Mouse (Mus musculus) limb, embryonic 10.5 days (tissue): Measurements from ENCODE around the gene Terf2ip. TPM values are rescaled to one million over a fixed set of nuclear protein-coding genes. Genes with fewer than 3 reads are reported as not detected.

Experiments
- DNase-seq: peaks from one replicate; pipeline ENCODE4 v3.0.0-alpha.2; 2017; ENCODE audit warnings: low spot score
- H3K27ac ChIP-seq: fragments of 300-500 bp; sonication (generic); 2 replicates; pipeline ENCODE4 v1.5.1; 2016; ENCODE audit warnings: mild to moderate bottlenecking
- H3K27me3 ChIP-seq: fragments of 300-500 bp; sonication (generic); 2 replicates; pipeline ENCODE4 v1.6.1; 2016; ENCODE audit warnings: low read depth, mild to moderate bottlenecking; ENCODE audit not compliant: poor library complexity, severe bottlenecking
- H3K36me3 ChIP-seq: fragments of 300-500 bp; sonication (generic); 2 replicates; pipeline ENCODE4 v1.6.1; 2016; ENCODE audit warnings: mild to moderate bottlenecking, moderate library complexity
- H3K4me1 ChIP-seq: fragments of 300-500 bp; sonication (generic); 2 replicates; pipeline ENCODE4 v1.6.1; 2016
- H3K4me3 ChIP-seq: fragments of 300-500 bp; sonication (generic); 2 replicates; pipeline ENCODE4 v1.5.1; 2016; ENCODE audit warnings: mild to moderate bottlenecking, moderate library complexity
- H3K9me3 ChIP-seq: fragments of 300-500 bp; sonication (generic); replicated peaks from 2 replicates; pipeline ENCODE4 v1.6.1; 2016; ENCODE audit warnings: mild to moderate bottlenecking
- WGBS: fragments of 180-500 bp; shearing (Covaris S2); methylation state at CpG from one replicate; pipeline ENCODE4 v1.1.7; 2016; 5-methylcytosine and 5-hydroxymethylcytosine counted together
- polyA plus RNA-seq: library from polyadenylated mRNA; unstranded; fragments of >200 nt; fragmentation: Nextera tagmentation; extraction: Ambion mirVana; gene quantifications from 2 replicates; pipeline ENCODE4 v1.2.1, GENCODE M21; 2016

Gene Terf2ip
- polyA plus RNA-seq = 25.4 and 28.6 TPM in 2 replicates

DNA sequence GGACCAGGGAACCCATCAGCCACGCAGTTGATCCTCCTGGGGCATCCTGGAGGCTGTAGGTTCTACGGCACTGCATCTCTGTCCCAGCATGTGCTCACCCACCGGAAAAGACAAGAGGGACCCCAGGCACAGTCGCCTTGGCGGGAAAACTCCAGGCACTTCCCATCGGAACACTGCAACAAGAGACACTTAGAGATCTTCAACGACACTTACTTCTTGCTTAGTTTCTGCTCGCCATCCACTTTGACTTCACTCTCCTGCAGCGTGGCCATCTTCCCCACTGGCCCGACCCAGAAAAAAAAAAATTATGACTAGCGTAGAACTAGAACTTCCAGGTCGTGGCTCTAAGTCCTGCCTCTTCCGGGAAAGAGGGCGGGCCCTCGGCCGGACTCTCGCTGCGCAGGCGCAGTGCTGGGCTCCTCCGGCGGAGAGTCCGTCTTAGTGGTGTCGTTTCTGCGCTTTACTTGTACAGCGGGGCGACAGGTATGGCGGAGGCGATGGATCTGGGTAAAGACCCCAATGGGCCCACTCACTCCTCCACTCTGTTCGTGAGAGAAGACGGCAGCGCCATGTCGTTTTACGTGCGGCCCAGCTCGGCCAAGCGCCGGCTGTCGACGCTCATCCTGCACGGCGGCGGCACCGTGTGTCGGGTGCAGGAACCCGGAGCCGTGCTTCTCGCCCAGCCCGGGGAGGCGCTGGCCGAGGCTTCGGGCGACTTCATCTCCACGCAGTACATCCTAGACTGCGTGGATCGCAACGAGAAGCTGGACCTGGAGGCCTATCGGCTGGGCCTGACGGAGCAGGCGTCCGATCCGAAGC, at the start of gene Terf2ip, which contains the start of gene Kars:
Gene Terf2ip, plus strand, starts transcription at position 402 of the 819 bp plus-strand sequence.
Gene Kars, minus strand, starts transcription at position 327 of the 819 bp plus-strand sequence.
- H3K4me3 ChIP-seq = peak within 1 kb of the TSS; percentile 84
- under 1% methylated on average over 61 of the region's 61 CpGs for WGBS
- peak within 1 kb of the TSS; percentile 87 for H3K27ac ChIP-seq
- H3K4me1 ChIP-seq = peaks cover 19% of the 10 kb centered on the region
- DNase-seq = peak; percentile 95
- H3K36me3 ChIP-seq = peaks cover 36% of the 10 kb centered on the region
- H3K27me3 ChIP-seq = no peaks in the 10 kb centered on the region
- no peaks in the 10 kb centered on the region for H3K9me3 ChIP-seq

DNA sequence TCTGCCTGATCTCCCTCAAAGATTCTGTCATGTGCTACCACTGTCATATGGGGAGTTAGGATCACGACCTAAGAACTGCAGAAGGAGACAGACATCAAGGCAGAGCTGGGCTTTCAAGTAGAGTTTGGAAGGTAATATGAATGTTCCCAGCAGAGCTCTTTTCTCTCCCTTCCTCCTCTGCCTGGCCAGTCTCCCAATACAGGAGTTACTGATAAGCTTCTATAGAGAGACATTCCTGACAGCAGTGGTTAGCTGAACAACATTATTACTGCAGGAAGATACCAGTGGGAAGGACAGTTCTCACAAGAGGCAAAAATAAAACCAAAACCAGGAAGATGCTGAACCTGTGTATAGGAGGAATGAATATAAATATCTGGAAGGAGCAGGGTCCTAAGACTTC, 48.6 kb upstream of the Terf2ip start:
- Histone ChIP-seq H3K9me3 (no peaks in the 10 kb centered on the region), H3K4me3 (no peak overlapping the region), H3K4me1 (no peaks in the 10 kb centered on the region), H3K36me3 (peaks cover 32% of the 10 kb centered on the region), H3K27ac (no peak overlapping the region), H3K27me3 (no peaks in the 10 kb centered on the region)
- WGBS = 58% methylated on average over 1 of the region's 1 CpGs
- DNase-seq = no peak

DNA sequence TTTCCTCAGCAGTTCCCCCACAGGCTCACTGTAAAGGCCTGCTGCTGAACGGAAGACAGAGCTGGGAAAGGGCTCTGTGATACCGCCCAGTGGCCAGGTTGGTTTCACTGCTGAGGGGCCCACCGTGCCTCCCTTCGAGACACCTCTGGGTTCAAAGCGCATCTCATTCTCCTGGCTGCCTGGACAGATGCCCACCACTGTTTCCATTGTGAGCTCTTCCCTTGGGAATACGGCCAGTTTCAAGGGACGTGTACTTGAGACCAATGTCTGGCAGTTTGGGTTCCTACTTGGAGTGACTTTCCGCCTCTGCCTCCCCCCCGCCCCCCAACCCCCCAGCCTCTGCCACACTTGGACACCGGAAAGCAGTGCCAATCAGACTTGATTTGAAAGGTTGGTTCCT, 48.1 kb upstream of the Terf2ip start:
- no peaks in the 10 kb centered on the region for H3K9me3 ChIP-seq
- H3K36me3 ChIP-seq = peaks cover 32% of the 10 kb centered on the region
- 77% methylated on average over 10 of the region's 10 CpGs for WGBS
- no peak overlapping the region for H3K4me3 ChIP-seq
- H3K4me1 ChIP-seq = no peaks in the 10 kb centered on the region
- DNase-seq = no peak
- H3K27ac ChIP-seq = no peak overlapping the region
- H3K27me3 ChIP-seq = no peaks in the 10 kb centered on the region

DNA sequence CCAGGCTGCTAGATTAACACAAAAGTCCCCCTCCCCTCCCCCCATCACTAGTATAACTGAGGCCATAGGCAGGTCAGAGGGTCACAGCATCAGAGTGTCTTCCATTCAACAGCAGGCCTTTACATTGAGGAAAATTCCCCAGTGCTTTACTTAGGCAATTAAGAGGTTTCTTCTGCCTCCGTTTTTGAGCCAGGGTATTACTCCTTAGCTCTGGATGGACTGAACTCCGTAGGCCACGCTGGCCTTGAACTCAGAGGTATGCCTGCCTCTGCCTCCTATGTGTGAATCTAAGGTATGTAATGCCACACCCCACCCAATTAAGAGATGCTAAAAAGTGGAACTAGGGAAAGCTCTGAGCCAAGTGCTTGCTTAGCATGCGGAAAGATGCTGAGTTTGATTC, 47.7 kb upstream of the Terf2ip start:
- peaks cover 32% of the 10 kb centered on the region for H3K36me3 ChIP-seq
- WGBS = 86% methylated on average over 4 of the region's 4 CpGs
- no peaks in the 10 kb centered on the region for H3K27me3 ChIP-seq
- no peak overlapping the region for H3K27ac ChIP-seq
- H3K9me3 ChIP-seq = no peaks in the 10 kb centered on the region
- DNase-seq = no peak
- H3K4me1 ChIP-seq = no peaks in the 10 kb centered on the region
- H3K4me3 ChIP-seq = no peak overlapping the region

DNA sequence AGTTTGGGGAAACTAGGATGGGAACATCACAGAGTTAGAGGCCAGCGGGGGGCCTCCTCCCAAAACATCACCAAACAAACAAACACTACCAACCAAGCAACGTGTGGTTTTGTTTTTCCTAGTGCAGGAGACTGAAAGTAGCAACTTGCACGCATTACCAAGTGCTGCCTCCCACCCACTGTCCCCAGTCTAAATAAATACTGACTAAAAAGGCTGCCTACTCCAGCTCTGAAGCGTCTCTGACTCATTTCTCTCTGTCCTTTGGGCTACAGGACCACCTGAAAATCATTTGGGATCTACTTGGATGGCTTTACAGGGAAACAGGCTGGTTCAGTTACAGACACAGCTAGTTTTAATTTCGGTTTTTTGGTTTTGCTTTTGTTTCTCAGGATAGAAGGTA, 46.8 kb upstream of the Terf2ip start:
- 52% methylated on average over 5 of the region's 5 CpGs for WGBS
- no peaks in the 10 kb centered on the region for H3K4me1 ChIP-seq

DNA sequence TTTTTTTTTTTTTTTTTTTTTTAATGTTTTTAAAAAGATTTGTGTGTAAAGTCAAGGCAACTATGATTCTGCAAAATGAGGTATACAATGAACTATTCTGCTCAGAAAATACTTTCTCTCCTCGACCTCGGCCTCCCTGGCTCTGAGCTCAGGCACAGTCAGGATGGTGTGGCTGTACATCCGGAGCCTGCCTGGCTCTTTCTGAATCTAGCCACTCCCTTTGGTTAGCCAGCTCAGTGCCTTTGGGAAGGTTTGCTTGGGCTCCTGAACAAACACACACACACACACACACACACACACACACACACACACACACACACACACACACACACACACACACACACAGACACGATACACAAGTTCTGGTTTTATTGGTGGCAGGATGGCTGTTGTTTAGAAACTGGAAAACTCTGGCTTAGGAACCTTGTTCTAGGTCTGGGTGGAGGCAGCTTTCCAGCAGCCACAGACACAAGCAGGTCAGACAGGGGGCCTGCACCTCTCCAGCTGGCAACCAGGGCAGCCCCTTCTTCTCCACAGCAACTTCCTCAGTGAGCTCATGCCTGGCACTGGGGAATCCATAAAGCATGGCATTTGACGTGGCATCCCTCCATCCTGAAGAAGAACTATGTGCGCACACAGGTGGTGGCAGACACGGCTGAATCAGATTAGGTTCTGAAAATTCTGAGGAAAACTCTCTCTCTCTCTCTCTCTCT, 46.2 kb upstream of the Terf2ip start:
- Histone ChIP-seq H3K9me3 (no peaks in the 10 kb centered on the region), H3K27ac (no peak overlapping the region), H3K36me3 (peaks cover 27% of the 10 kb centered on the region), H3K27me3 (no peaks in the 10 kb centered on the region), H3K4me3 (no peak overlapping the region), H3K4me1 (no peaks in the 10 kb centered on the region)
- 87% methylated on average over 7 of the region's 7 CpGs for WGBS
- DNase-seq = no peak

More for the DNA sequence above, 46.8 kb upstream of the Terf2ip start:
- DNase-seq = no peak
- no peak overlapping the region for H3K27ac ChIP-seq
- no peak overlapping the region for H3K4me3 ChIP-seq
- H3K36me3 ChIP-seq = peaks cover 29% of the 10 kb centered on the region
- H3K9me3 ChIP-seq = no peaks in the 10 kb centered on the region
- H3K27me3 ChIP-seq = no peaks in the 10 kb centered on the region

DNA sequence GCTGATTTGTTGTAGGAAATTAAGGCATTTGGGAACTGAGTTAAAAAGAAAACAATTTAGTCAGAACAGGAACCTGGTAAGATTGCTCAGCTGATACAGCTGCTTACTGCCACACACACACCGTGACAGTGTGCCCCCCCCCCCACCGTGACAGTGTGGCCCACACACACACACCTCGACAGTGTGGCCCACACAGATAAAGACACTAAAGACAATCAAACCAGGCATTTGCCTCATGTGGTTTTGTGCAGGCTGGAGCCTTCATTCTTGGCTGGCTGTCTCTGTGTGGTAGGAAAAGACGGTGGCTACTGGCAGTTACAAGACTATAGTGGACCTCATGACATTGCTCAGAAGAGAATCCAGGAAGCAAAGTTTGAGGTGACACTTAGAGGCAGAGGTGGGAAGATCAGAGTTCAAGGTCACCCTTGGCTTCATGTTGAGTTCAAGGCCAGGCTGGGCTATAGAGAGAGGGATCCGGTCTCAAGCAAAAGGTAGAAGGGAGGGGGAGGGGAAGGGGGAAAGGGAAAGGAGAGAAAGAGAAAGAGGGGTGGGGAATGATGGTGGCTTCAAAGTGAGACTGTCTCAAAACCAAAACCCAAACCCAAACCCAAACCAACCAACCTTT, 43.8 kb upstream of the Terf2ip start:
- DNase-seq = no peak
- H3K9me3 ChIP-seq = no peaks in the 10 kb centered on the region
- H3K27me3 ChIP-seq = no peaks in the 10 kb centered on the region
- H3K4me1 ChIP-seq = no peaks in the 10 kb centered on the region
- no peak overlapping the region for H3K4me3 ChIP-seq
- H3K27ac ChIP-seq = no peak overlapping the region
- 87% methylated on average over 5 of the region's 5 CpGs for WGBS
- H3K36me3 ChIP-seq = peaks cover 48% of the 10 kb centered on the region

DNA sequence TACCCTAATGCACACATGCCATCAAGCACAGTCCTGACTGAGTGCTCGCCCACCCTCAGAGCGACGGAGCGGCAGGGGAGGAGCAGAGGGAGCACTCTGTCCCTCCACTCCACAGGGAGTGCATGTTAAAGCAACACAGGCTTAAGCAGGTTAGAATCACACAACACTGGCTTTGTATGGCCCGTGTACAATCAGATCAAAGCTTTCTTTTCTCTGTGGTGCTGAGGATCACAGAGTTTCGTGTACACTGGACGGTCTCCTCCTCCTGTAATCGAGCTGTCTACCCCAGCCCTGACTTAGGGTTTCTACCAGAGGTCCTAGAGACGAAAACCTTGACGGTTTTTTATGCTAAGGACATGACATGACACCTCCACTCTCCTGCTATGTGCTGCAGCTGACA, 42.7 kb upstream of the Terf2ip start:
- WGBS = 88% methylated on average over 10 of the region's 10 CpGs
- Histone ChIP-seq H3K4me1 (no peaks in the 10 kb centered on the region), H3K36me3 (peaks cover 57% of the 10 kb centered on the region), H3K27ac (no peak overlapping the region), H3K9me3 (no peaks in the 10 kb centered on the region), H3K4me3 (no peak overlapping the region), H3K27me3 (no peaks in the 10 kb centered on the region)
- DNase-seq = no peak

DNA sequence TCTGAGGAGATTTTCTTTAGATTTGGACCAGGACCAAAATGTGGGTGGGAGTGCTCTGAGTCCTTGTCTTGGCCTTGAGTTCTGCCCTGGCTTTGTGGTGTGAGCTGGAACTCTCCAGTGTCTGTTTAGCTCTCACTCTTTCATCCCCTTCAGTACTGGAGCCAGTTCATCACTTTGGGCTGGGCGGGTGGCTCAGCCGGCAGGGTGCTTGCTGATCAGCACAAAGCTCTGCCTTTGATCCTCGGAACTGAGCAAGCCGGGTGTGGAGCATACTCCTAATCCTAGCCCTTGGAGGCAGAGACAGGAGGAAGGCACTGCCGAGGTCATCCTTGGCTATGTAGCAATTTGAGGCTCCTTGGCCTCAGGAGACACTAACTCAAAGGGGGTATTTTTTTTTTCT, 42.2 kb upstream of the Terf2ip start:
- Histone ChIP-seq H3K36me3 (peaks cover 61% of the 10 kb centered on the region), H3K4me3 (no peak overlapping the region), H3K27me3 (no peaks in the 10 kb centered on the region), H3K27ac (no peak overlapping the region), H3K9me3 (no peaks in the 10 kb centered on the region), H3K4me1 (no peaks in the 10 kb centered on the region)
- 33% methylated on average over 5 of the region's 5 CpGs for WGBS
- no peak for DNase-seq

DNA sequence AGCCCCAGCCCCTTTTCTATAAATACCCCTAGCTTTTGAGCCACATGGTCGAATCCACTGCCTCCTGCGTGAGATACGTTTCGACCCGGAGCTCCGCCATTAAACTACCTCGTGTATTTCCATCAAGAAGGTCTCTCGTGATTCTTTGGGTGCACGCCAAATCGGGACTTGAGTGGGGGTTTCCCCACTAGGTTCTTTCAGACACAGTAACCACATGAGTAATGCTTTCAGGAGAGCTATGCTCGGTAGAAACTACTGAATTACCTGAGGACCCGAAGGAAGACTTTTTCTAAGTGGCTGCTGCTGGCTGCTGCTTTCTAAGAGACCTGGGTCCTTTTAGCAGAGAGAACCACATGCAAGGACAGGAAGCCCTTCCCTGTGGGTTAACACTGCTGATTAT, 37.1 kb upstream of the Terf2ip start:
- H3K9me3 ChIP-seq = no peaks in the 10 kb centered on the region
- H3K4me1 ChIP-seq = no peaks in the 10 kb centered on the region
- H3K27ac ChIP-seq = no peak overlapping the region
- WGBS = 98% methylated on average over 12 of the region's 12 CpGs
- H3K36me3 ChIP-seq = peaks cover 85% of the 10 kb centered on the region
- no peaks in the 10 kb centered on the region for H3K27me3 ChIP-seq
- H3K4me3 ChIP-seq = no peak overlapping the region
- no peak for DNase-seq

DNA sequence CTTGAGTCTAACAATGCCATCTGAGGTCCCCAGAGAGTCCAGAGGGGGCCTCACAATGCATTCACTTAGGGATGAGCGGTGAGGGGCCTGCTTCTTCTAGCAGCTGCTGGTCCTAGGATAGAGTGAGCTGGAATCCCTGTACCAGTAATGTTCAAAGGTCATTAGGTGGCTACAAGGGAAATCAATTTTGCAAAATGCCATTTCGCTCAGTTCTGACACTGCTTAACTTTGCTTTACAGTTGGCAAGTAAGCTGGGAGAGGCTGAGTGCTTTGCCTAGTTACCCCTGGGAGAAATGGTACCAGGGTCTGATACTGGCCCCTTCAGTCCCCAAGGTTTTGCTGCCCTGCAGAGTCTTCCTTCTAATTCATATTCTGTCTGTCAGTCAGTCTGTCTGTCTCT, 35.5 kb upstream of the Terf2ip start:
- Histone ChIP-seq H3K36me3 (peaks cover 90% of the 10 kb centered on the region), H3K9me3 (no peaks in the 10 kb centered on the region), H3K4me1 (no peaks in the 10 kb centered on the region), H3K4me3 (no peak overlapping the region), H3K27ac (no peak overlapping the region), H3K27me3 (no peaks in the 10 kb centered on the region)
- 92% methylated on average over 2 of the region's 2 CpGs for WGBS
- DNase-seq = no peak

DNA sequence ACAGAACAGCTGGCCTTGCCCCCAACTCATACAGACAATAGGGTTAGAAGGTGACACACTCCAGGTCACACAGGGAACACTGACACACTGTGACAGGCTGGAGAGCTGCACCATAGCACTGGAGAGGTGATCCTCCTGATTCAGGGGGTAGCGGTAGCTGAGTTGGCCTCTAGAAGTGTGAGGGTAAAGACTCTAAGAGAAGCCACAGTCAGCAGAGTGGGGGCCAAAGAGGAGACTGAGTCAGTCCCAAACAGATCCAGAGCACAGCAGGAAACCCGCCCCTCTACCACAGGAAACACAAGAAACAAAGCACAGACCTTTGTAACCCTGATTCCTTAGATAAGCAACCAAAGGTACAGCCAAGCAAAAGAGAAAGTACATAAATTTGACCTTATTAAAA, 34.9 kb upstream of the Terf2ip start:
- no peak overlapping the region for H3K27ac ChIP-seq
- H3K36me3 ChIP-seq = peaks cover 89% of the 10 kb centered on the region
- H3K9me3 ChIP-seq = no peaks in the 10 kb centered on the region
- no peaks in the 10 kb centered on the region for H3K4me1 ChIP-seq
- no peaks in the 10 kb centered on the region for H3K27me3 ChIP-seq
- DNase-seq = no peak
- 90% methylated on average over 2 of the region's 2 CpGs for WGBS
- H3K4me3 ChIP-seq = no peak overlapping the region

DNA sequence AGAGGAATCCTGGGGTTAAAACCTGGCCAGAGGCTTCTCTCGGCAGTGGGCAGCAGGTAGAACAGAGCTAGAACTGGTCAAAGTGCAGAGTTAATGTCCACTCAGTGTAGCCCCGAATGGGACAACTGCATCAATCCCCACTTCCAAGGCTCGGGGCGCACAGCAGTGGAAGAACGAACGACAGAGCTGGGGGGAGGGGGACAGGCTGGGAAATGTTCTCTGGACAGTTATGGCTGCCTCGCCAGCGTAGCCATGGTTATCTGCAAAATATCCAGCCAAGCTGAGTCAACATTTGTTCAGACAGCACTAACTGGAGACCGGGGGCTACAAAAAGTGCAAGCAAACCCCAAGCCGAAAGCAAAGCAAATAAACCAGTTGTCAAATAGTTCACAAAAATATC, 33.1 kb upstream of the Terf2ip start:
- H3K36me3 ChIP-seq = peaks cover 86% of the 10 kb centered on the region

More for the DNA sequence above, 33.1 kb upstream of the Terf2ip start:
- Histone ChIP-seq H3K27ac (no peak overlapping the region), H3K4me1 (no peaks in the 10 kb centered on the region), H3K9me3 (no peaks in the 10 kb centered on the region), H3K27me3 (no peaks in the 10 kb centered on the region), H3K4me3 (no peak overlapping the region)
- WGBS = 91% methylated on average over 10 of the region's 10 CpGs
- DNase-seq = no peak
